ENCODE assay signal across 9 mouse cellular contexts in genomic region chr9:101037396-101037795, GRCm38 (mm10). TPM values are rescaled to one million over a fixed set of nuclear protein-coding genes. Genes with fewer than 3 reads are reported as not detected.
DNase-seq lines count a peak whose midpoint lies in the region.
"Had no signal": no experiment of that assay in that cellular context is flagged by ENCODE, and none has a peak within 500 bp of the region (broad histone marks: within the 10 kb centered on the region; RNA-seq: fewer than 3 reads in every experiment).

No protein-coding gene starts in this region.

- peak; percentile 3 for DNase-seq in adrenal gland, adult 2 months
- no peak for DNase-seq in adrenal gland, adult 18-20 months (ENCODE audit: low spot score in 2 of 2)
- peak; percentile 27 for DNase-seq in heart, postnatal 4 days
- DNase-seq in kidney, postnatal 4 days = peak; percentile 31 to 58
- peak; percentile 30 for DNase-seq in lung, postnatal 14 days
- no peak for DNase-seq in ovary, adult 18-20 months (ENCODE audit: low spot score)
- DNase-seq in thymus, postnatal 4 days = no peak
- DNase-seq in MN1 (ENCODE audit: low spot score) = no peak
- DNase-seq: gastrocnemius, postnatal 25 days had no signal

RNA-seq across cellular contexts. Expression of gene Pccb, which starts 2.7 kb away (rescaled TPM):
- 100 to 1,000 TPM; 140 to 166 TPM for total RNA-seq in adrenal gland, adult 2 months (2021)
- 113 and 128 TPM in 2 replicates for polyA plus RNA-seq in adrenal gland, adult 2 months (2012; rRNA removed)
- 100 to 1,000 TPM; 157 to 175 TPM for total RNA-seq in adrenal gland, adult 18-20 months (2021)
- 10 to 100 TPM; 65.1 to 73.7 TPM for total RNA-seq in heart, postnatal 4 days (2021)

RNA-seq across cellular contexts. Expression of gene Msl2, which starts 36.5 kb away (rescaled TPM):
- total RNA-seq in adrenal gland, adult 2 months (2021) = 10 to 100 TPM; 46.8 to 56.7 TPM
- polyA plus RNA-seq in adrenal gland, adult 2 months (2012; rRNA removed) = 34.1 and 38.4 TPM in 2 replicates
- 10 to 100 TPM; 44.3 to 52.1 TPM for total RNA-seq in adrenal gland, adult 18-20 months (2021)
- 10 to 100 TPM; 38.4 to 41.7 TPM for total RNA-seq in heart, postnatal 4 days (2021)

Comparison
In these comparisons a context has a peak if more than half of its experiments do, and no peak if none do; other contexts are left out.
1. DNase-seq: peak in adrenal gland, adult 2 months (single experiment), heart, postnatal 4 days (single experiment), kidney, postnatal 4 days (2 of 2) and lung, postnatal 14 days (single experiment); none in adrenal gland, adult 18-20 months (0 of 2), ovary, adult 18-20 months (single experiment), thymus, postnatal 4 days (single experiment) and MN1 (single experiment).